Mouse (Mus musculus) liver, adult 2 months (tissue): ENCODE results near the gene Gm853. TPM values are rescaled to one million over a fixed set of nuclear protein-coding genes. Genes with fewer than 3 reads are reported as not detected.

Source experiments
- DNase-seq: peaks from one replicate; pipeline ENCODE4 v3.0.0-alpha.2; 2011; ENCODE audit warnings: low read depth, low spot score; ENCODE audit errors: extremely low read depth
- H3K27ac ChIP-seq: fragments of 200-500 bp; replicated peaks from 2 replicates; pipeline ENCODE4 v1.5.1; 2012; ENCODE audit warnings: low read depth, mild to moderate bottlenecking, control low read depth, inconsistent platforms, low read length; ENCODE audit not compliant: insufficient read depth
- H3K27me3 ChIP-seq: fragments of 200-500 bp; 2 replicates; pipeline ENCODE4 v1.6.1; 2012; ENCODE audit warnings: mild to moderate bottlenecking, moderate library complexity, low read length, inconsistent platforms; ENCODE audit not compliant: control insufficient read depth, insufficient read depth
- H3K36me3 ChIP-seq: fragments of 200-500 bp; 2 replicates; pipeline ENCODE4 v1.6.1; 2012; ENCODE audit warnings: low read length, inconsistent platforms; ENCODE audit not compliant: control insufficient read depth, insufficient read depth
- H3K4me1 ChIP-seq: fragments of 200-500 bp; 2 replicates; pipeline ENCODE4 v1.6.1; 2011; ENCODE audit warnings: low read length; ENCODE audit not compliant: control insufficient read depth, insufficient read depth
- H3K4me3 ChIP-seq: fragments of 200-500 bp; 2 replicates; pipeline ENCODE4 v1.5.1; 2011; ENCODE audit warnings: low read depth, mild to moderate bottlenecking, control low read depth, low read length, moderate library complexity; ENCODE audit not compliant: insufficient read depth
- H3K79me2 ChIP-seq: fragments of 200-500 bp; 2 replicates; pipeline ENCODE4 v1.6.1; 2012; ENCODE audit warnings: inconsistent platforms, mild to moderate bottlenecking, low read length, moderate library complexity; ENCODE audit not compliant: control insufficient read depth, insufficient read depth
- H3K9ac ChIP-seq: fragments of 200-500 bp; 2 replicates; pipeline ENCODE4 v1.6.1; 2012; ENCODE audit warnings: low read depth, mild to moderate bottlenecking, control low read depth, inconsistent platforms, low read length
- CTCF ChIP-seq: fragments of 200-500 bp; IDR thresholded peaks from 2 replicates; pipeline ENCODE4 v1.5.1; 2011; ENCODE audit warnings: low read depth, low read length, control low read depth
- POLR2A ChIP-seq: fragments of 200-500 bp; IDR thresholded peaks from 2 replicates; pipeline ENCODE4 v1.6.1; 2011; ENCODE audit warnings: low read length, control low read depth; ENCODE audit not compliant: insufficient read depth; ENCODE audit errors: extremely low read depth
- WGBS: fragments of 180-500 bp; shearing (Covaris S2); methylation state at CpG from one replicate; pipeline ENCODE4 v1.1.7; 2018; 5-methylcytosine and 5-hydroxymethylcytosine counted together
- polyA plus RNA-seq: library from polyadenylated mRNA; depleted of rRNA; stranded (reverse); fragments of >200 nt; gene quantifications from 2 replicates; pipeline ENCODE4 v1.2.3, GENCODE M21; 2012
- total RNA-seq: library from RNA; depleted of rRNA; stranded (reverse); fragments of >200 nt; gene quantifications from 2 replicates; pipeline ENCODE4 v1.2.3, GENCODE M21; 2014

Gene Gm853
- total and polyA plus RNA-seq, 2 experiments = not detected

- Histone ChIP-seq H3K27me3 (no peaks in the 10 kb centered on the region), H3K27ac (peak overlapping the region; percentile 48), H3K79me2 (no peaks in the 10 kb centered on the region), H3K36me3 (no peaks in the 10 kb centered on the region), H3K9ac (no peak overlapping the region), H3K4me1 (peaks cover 3% of the 10 kb centered on the region), H3K4me3 (no peak overlapping the region)
- WGBS = 69% methylated on average over 4 of the region's 4 CpGs
- TF ChIP-seq CTCF = no peak
- no peak for TF ChIP-seq POLR2A
- no peak for DNase-seq
Measured at GRCm38 (mm10) chr4:130177087-130177486, 45.1 kb downstream of the Gm853 start.

GRCm38 (mm10) chr4:130176156-130176720 is 46.0 kb downstream of the Gm853 start:
- H3K9ac ChIP-seq = no peak overlapping the region
- no peaks in the 10 kb centered on the region for H3K36me3 ChIP-seq
- WGBS = 69% methylated on average over 5 of the region's 5 CpGs
- no peak for DNase-seq
- TF ChIP-seq CTCF = no peak
- TF ChIP-seq POLR2A = no peak
- H3K79me2 ChIP-seq = no peaks in the 10 kb centered on the region
- no peak overlapping the region for H3K4me3 ChIP-seq
- no peak overlapping the region for H3K27ac ChIP-seq
- H3K27me3 ChIP-seq = no peaks in the 10 kb centered on the region
- peaks cover 6% of the 10 kb centered on the region for H3K4me1 ChIP-seq

DNA sequence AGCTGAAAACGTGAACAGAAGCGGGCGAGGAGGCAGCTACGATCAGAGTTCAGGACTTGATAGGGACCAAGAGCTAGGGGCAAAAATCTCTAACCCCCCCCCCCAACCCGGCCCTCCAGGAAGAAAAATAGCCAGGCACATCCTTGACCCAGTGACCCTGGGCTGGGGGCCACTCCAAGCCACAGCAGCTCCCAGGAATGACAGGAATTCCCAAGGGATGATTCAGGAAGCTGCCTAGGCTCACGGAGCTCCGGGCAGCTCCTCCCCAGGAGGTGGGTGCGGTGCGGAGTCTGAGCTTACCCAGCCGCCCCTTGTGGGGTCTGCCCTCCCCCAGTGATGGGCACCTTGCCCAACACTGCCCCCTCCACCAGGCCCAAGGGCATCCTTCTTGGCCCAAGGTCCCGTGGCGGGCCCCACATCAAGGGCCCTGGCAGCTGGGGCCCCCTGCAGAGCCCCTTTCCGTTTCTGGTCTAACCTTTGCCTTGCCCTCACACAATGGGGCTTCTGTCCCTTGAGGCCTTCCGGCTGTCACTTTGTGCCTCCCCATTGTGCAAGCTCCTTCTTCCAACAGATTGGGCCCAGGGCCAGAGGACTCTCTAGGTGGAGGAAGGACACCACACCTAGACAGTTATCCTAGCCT is 47.0 kb downstream of the Gm853 start, which contains the start of gene Tinagl1:
Gene Tinagl1 (minus strand): TSS at position 51 of the 640 bp plus-strand sequence.
- Histone ChIP-seq H3K27ac (peak within 1 kb of the TSS; percentile 69), H3K4me3 (peak within 1 kb of the TSS; percentile 79), H3K9ac (peak within 1 kb of the TSS; percentile 75), H3K4me1 (peaks cover 6% of the 10 kb centered on the region), H3K27me3 (no peaks in the 10 kb centered on the region), H3K36me3 (no peaks in the 10 kb centered on the region), H3K79me2 (no peaks in the 10 kb centered on the region)
- WGBS = 13% methylated on average over 14 of the region's 14 CpGs
- DNase-seq = no peak
- TF ChIP-seq CTCF = no peak
- TF ChIP-seq POLR2A = no peak

- Histone ChIP-seq H3K4me1 (peaks cover 6% of the 10 kb centered on the region), H3K36me3 (no peaks in the 10 kb centered on the region), H3K79me2 (no peaks in the 10 kb centered on the region), H3K9ac (peak overlapping the region; percentile 75), H3K27ac (peak overlapping the region; percentile 69), H3K27me3 (no peaks in the 10 kb centered on the region), H3K4me3 (peak overlapping the region; percentile 79)
- 4% methylated on average over 25 of the region's 25 CpGs for WGBS
- TF ChIP-seq POLR2A = peak; percentile 65; the same call in 1 of the 2 replicates
- no peak for TF ChIP-seq CTCF
- no peak for DNase-seq
Measured at GRCm38 (mm10) chr4:130174335-130175031, 47.7 kb downstream of the Gm853 start.

DNA sequence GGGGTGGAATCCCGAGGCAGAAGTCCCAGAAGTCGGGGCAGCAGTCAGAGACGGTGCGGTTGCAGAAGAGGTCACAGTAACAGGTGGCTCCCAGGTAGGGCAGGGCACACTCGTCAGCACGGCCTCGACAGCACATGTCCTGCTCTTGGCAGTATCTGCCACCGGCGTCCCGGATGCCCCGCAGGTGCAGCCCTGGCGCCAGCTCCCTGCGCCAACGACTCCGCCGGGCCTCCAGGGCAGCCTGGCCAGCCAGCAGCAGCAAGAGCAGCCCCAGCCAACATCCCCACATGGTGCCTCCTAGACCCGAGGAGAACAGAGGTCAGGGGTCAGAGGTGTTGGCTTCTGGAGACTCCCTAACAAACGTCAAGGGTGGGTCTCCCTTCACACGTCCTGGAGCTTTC is 48.3 kb downstream of the Gm853 start:
- Histone ChIP-seq H3K4me1 (peaks cover 10% of the 10 kb centered on the region), H3K36me3 (no peaks in the 10 kb centered on the region), H3K79me2 (no peaks in the 10 kb centered on the region), H3K4me3 (peak overlapping the region; percentile 79), H3K27me3 (no peaks in the 10 kb centered on the region), H3K9ac (peak overlapping the region; percentile 75), H3K27ac (peak overlapping the region; percentile 69)
- TF ChIP-seq CTCF (no peak), POLR2A (no peak)
- whole genome bisulfite sequencing = 36% methylated on average over 19 of the region's 19 CpGs
- no peak for DNase-seq
